Mouse (Mus musculus): ENCODE data around the gene G0s2.

DNA sequence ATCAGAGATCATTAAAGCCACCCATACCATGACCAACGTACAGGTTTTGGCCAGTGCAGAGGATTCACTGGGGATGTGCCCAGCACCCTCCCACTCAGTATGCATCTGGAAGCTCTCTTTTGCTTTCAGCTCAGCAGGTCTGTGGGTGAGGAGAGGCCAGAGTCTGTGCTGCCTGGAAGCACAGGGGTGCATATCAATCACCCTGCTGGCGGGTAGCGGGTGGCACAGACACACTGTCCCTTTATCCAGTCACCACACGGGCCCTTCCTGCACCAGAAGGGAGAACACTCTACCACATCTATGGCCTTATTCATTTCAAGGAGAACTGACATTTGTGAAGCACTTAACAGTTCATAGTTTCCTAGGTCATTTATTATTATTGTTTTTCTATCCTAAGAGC lies 34.6 kb downstream of the G0s2 start:
- TF ChIP-seq CTCF (IDR thresholded peaks at IDR 0.05) (no peak), EP300 (IDR thresholded peaks at IDR 0.05) (no peak)
